Mouse (Mus musculus) C2C12 (cell line): ENCODE data around the gene Traf5. TPM values are rescaled to one million over a fixed set of nuclear protein-coding genes. Genes with fewer than 3 reads are reported as not detected.

Source experiments
- H3K27me3 ChIP-seq: one replicate; pipeline ENCODE4 v1.6.1; 2011; ENCODE audit not compliant: control insufficient read depth, insufficient read depth, insufficient read length
- H3K36me3 ChIP-seq: one replicate; pipeline ENCODE4 v1.6.1; 2011; ENCODE audit not compliant: control insufficient read depth, insufficient read depth
- H3K4me3 ChIP-seq: one replicate; pipeline ENCODE4 v1.5.1; 2011; ENCODE audit warnings: mild to moderate bottlenecking, control low read depth; ENCODE audit not compliant: poor library complexity, insufficient read depth, severe bottlenecking
- H3K79me2 ChIP-seq: one replicate; pipeline ENCODE4 v1.6.1; 2011; ENCODE audit not compliant: control insufficient read depth, insufficient read depth
- H3K79me3 ChIP-seq: one replicate; pipeline ENCODE4 v1.6.1; 2011; ENCODE audit warnings: low read depth, control low read depth
- H3ac ChIP-seq: one replicate; pipeline ENCODE3; 2011; ENCODE audit warnings: low read depth; ENCODE audit not compliant: control insufficient read depth, insufficient read length
- CEBPB ChIP-seq: IDR thresholded peaks from one replicate; pipeline ENCODE4 v1.6.1; 2011; ENCODE audit warnings: low read depth, mild to moderate bottlenecking, control low read depth, moderate library complexity
- CTCF ChIP-seq: IDR thresholded peaks from one replicate; pipeline ENCODE4 v1.5.1; 2011; ENCODE audit not compliant: control insufficient read depth, insufficient read depth, insufficient read length
- FOSL1 ChIP-seq: IDR thresholded peaks from one replicate; pipeline ENCODE4 v1.8.0; 2011; ENCODE audit warnings: mild to moderate bottlenecking, low read length; ENCODE audit not compliant: poor library complexity, insufficient read depth, severe bottlenecking
- MAX ChIP-seq: IDR thresholded peaks from one replicate; pipeline ENCODE4 v1.6.1; 2011; ENCODE audit warnings: mild to moderate bottlenecking, control low read depth
- MYOD1 ChIP-seq: IDR thresholded peaks from one replicate; pipeline ENCODE4 v1.6.1; 2011; ENCODE audit warnings: low read depth; ENCODE audit not compliant: control insufficient read depth, insufficient read length
- MYOG ChIP-seq: IDR thresholded peaks from one replicate; pipeline ENCODE4 v1.6.1; 2011; ENCODE audit not compliant: control insufficient read depth, insufficient read length; ENCODE audit errors: extremely low read depth
- USF1 ChIP-seq: IDR thresholded peaks from one replicate; pipeline ENCODE4 v1.6.1; 2011; ENCODE audit warnings: low read depth, mild to moderate bottlenecking, control low read depth, moderate library complexity
- polyA plus RNA-seq: library from polyadenylated mRNA; unstranded; fragments of >200 nt; fragmentation: generic; extraction: Trizol; gene quantifications from one replicate; pipeline ENCODE4 v1.2.1, GENCODE M21; 2012; ENCODE audit warnings: missing spikeins

The Traf5 gene
- polyA plus RNA-seq, 1 experiment, result 20.5 TPM

DNA sequence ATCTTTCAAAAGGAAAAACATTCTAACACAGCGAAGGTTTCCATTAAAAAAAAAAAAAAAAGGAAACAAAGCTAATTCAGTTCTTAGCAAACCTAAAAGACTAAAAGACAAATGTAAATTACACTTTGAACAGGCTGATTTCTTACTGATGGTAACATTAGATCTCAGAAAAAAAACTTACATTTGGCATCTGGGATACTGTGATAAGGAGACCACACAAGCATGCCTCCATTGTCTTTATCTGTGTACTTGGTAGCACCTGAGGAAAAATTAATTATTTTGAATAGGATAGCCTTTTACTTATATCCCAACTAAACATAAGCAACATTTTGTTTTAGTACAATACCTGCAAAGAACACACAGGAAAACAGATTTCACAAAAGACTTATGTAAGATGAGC is 37.8 kb upstream of the Traf5 start:
- Histone ChIP-seq H3K36me3 (peaks cover 35% of the 10 kb centered on the region), H3K27me3 (no peaks in the 10 kb centered on the region), H3K79me3 (peaks cover 3% of the 10 kb centered on the region), H3ac (no peak overlapping the region), H3K4me3 (no peak overlapping the region), H3K79me2 (peaks cover 25% of the 10 kb centered on the region)
- TF ChIP-seq MYOG (no peak), MYOD1 (no peak), FOSL1 (no peak), USF1 (no peak), CEBPB (no peak), CTCF (no peak), MAX (no peak)

GRCm38 (mm10) chr1:192128343-192128742 is 36.0 kb upstream of the Traf5 start:
- Histone ChIP-seq H3ac (no peak overlapping the region), H3K27me3 (no peaks in the 10 kb centered on the region), H3K36me3 (peaks cover 48% of the 10 kb centered on the region), H3K4me3 (no peak overlapping the region), H3K79me2 (peaks cover 7% of the 10 kb centered on the region), H3K79me3 (no peaks in the 10 kb centered on the region)
- no peak for TF ChIP-seq MAX
- no peak for TF ChIP-seq MYOD1
- no peak for TF ChIP-seq CTCF
- no peak for TF ChIP-seq MYOG

- H3K27me3 ChIP-seq, result no peaks in the 10 kb centered on the region
- H3K4me3 ChIP-seq, result no peak overlapping the region
- H3K36me3 ChIP-seq, result peaks cover 66% of the 10 kb centered on the region
- no peak for TF ChIP-seq USF1
- TF ChIP-seq CTCF, result no peak
- TF ChIP-seq MYOD1, result no peak
- no peak for TF ChIP-seq CEBPB
- TF ChIP-seq MYOG, result no peak
- TF ChIP-seq MAX, result no peak
- no peak for TF ChIP-seq FOSL1
- no peaks in the 10 kb centered on the region for H3K79me3 ChIP-seq
- H3K79me2 ChIP-seq, result no peaks in the 10 kb centered on the region
- no peak overlapping the region for H3ac ChIP-seq
Observed at GRCm38 (mm10) chr1:192125761-192126160, 33.4 kb upstream of the Traf5 start.

GRCm38 (mm10) chr1:192116262-192116661 is 23.9 kb upstream of the Traf5 start:
- TF ChIP-seq FOSL1 (no peak), MAX (no peak)
- Histone ChIP-seq H3K79me3 (no peaks in the 10 kb centered on the region), H3K27me3 (no peaks in the 10 kb centered on the region), H3K4me3 (no peak overlapping the region), H3ac (no peak overlapping the region), H3K79me2 (no peaks in the 10 kb centered on the region), H3K36me3 (peaks cover 68% of the 10 kb centered on the region)

DNA sequence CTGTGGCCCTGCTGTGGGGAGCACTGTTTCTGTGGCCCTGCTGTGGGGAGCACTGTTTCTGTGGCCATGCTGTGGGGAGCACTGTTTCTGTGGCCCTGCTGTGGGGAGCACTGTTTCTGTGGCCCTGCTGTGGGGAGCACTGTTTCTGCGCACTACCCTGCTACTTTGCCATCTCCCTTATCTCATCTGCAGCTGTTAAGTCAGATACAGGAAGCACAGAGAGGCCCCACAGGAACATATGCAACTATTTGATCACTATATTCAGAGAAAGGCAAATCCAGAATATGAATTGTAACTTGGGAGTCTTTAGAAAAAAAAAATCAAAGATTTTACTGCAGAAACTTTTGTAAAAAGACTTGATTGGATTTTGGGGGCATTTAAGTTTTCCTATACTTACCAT is 23.0 kb upstream of the Traf5 start:
- no peak overlapping the region for H3K4me3 ChIP-seq
- no peak overlapping the region for H3ac ChIP-seq
- H3K36me3 ChIP-seq, result peaks cover 67% of the 10 kb centered on the region
- TF ChIP-seq CTCF (no peak), MAX (no peak), USF1 (no peak), MYOG (no peak), FOSL1 (no peak)
- H3K27me3 ChIP-seq, result no peaks in the 10 kb centered on the region
- no peaks in the 10 kb centered on the region for H3K79me2 ChIP-seq
- H3K79me3 ChIP-seq, result no peaks in the 10 kb centered on the region

GRCm38 (mm10) chr1:192109169-192109568 is 16.8 kb upstream of the Traf5 start:
- Histone ChIP-seq H3K36me3 (peaks cover 63% of the 10 kb centered on the region), H3ac (no peak overlapping the region), H3K79me2 (no peaks in the 10 kb centered on the region), H3K79me3 (no peaks in the 10 kb centered on the region), H3K4me3 (no peak overlapping the region), H3K27me3 (no peaks in the 10 kb centered on the region)
- TF ChIP-seq MYOG, result no peak
- TF ChIP-seq CTCF, result no peak
- no peak for TF ChIP-seq MAX
- no peak for TF ChIP-seq MYOD1
- no peak for TF ChIP-seq CEBPB
